Mouse (Mus musculus) kidney, adult 11 months (tissue): ENCODE data around the gene Gm44965.
"Not testable (repeated sequence)": the region's sequence is repeated elsewhere in the genome, so short reads cannot be mapped to it uniquely, and the experiment has no call there.

Experiments used
- DNase-seq: peaks from one replicate; pipeline ENCODE4 v3.0.0; 2022

The Gm44965 gene

DNA sequence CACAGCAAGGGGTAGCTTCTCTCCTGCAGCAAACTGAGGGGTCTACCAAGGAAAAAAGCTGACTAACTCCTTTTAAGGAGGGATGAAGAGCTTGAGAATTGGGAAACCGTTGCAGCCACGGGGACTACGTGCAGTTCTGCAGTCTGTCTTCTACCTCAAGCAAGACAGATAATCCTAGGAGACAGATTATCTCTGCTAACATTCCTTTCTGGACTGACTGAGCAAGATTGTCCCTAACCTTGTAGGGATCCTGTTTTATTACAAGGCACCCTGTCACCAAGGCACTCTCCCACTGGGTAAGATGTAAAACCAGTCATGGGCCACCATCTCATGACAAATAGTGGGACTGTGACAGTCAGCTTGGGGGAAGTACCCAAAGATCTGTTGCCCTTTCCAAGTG, 12.5 kb upstream of the Gm44965 start:
- DNase-seq: no peak

DNA sequence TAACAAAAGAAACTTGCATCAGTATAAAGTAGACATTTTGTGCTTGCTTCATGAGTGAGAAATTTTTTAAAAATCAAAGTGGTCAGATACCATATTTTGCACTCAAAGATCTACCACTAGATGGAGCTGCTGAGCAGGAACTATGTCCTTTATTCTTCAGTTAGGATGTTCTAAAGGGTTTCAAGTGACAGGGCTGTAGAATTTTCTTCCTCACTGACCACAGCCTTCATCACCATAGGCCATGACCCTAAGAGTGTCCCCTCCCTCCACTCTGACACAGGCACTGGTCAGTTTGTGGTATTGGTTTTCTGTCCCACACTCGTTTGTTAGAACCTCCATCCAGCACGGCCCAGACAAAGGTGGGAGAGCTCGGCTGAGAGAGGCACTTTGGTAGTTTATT, 11.7 kb upstream of the Gm44965 start:
- no peak for DNase-seq

DNA sequence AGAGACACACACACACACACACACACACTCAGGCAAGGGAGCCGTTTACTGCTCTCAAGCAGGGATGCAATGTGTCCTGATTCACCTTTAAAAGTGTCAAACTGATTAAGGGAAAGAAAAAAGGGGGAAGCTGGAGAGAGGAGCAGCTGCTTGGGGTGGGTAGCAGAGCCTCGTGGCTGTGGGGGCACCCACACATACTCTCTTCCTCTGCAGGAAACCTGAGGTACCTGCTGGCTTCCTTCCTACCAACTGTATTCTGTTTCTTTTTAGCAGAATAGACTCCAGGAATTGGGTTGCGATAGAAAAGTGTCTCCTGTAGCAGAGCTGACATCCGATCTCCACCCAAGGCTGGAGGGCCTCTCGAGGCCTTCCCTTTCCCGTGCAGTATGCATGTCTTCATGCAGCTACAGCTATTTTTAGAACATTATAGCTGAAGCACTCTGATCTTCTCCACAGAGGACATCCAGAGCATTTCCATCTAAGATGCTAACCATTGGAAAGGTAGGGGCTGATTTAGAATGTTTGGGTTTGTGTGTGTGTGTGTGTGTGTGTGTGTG, 4.5 kb upstream of the Gm44965 start, which contains the start of gene Gm45021:
TSS of gene Gm45021 (plus strand) at position 417 of the 557 bp plus-strand sequence.
- DNase-seq: no peak

DNA sequence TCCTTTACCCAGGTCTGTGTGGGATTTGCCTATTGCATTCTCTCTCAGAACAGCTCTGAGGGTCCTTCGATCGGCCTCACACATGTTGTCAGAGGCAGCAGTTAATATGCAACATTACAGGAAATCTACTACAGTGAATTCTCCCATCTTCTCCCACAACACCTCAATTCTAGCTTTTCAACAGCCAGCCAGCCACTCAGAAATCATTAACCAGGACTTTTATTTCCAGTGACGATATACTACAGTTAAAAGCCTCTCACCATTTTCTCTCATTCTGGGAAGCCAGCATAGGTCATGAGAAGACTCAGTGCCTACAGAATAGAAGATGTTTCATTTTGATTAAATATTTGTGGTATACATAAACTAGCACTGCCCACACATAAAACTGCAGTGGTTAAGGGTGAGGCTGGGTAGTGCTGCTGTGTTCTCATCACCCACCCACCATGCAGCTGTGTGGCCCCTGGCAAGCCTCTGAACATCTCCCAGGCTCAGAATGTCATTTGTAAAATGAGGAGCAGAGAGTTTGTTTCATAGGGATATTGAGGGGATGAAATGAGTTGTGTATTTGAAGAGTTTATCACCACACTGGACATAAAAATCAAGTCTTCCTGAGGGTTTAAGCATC, 2.4 kb upstream of the Gm44965 start:
- no peak for DNase-seq

DNA sequence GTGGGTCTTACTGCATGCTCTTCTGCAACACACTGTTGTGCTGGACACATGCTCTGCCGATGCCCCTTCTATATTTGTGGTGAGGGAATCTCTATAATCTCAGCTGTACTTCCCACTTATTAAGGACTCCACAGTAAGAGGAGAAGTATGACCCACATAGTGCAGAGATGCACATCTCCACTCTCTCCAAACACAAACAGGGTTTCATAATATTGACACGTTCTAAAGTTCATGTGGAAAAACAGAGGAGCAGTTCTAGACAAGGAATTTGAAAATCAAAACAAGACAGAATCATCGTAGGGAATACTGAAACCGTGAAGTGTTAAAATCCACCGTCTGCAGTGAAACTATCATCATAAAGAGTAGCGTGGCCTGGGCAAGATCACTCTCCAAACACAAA, 1.9 kb upstream of the Gm44965 start:
- no peak for DNase-seq

DNA sequence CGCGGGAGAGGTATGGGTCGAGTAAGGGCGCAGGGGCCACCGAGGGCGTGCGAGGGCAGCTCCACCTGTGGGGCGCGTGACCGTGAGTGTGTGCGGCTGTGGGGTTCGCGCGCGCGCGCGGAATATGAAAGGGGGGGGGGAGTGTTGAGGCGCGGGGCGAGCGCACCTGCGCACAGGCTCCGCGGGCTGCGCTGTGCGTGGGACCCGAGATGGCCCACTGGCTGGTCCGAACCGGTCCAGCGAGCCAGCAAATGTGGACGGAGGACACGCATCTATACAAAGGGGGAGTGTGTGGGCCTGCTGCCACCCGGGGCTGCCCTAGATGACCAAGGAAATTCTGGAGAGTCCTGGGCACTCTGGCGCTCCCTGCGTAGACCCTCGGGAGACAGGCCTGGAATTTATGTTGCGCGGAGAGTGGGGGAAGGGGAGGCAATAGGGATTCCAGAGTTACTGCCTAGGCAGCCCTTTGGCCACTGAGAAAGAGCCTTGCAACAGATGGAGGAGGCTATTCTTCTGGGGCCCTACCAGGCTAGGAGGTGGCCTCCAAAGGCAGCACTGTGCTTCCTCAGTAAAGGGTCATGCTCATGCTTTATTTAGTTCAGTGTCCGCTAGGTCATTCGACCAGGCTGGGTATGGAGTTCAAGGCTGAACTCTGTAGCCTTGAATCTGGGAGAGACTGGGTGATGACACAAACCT, 450 bp downstream of the Gm44965 start:
- peak; percentile 73 for DNase-seq

DNA sequence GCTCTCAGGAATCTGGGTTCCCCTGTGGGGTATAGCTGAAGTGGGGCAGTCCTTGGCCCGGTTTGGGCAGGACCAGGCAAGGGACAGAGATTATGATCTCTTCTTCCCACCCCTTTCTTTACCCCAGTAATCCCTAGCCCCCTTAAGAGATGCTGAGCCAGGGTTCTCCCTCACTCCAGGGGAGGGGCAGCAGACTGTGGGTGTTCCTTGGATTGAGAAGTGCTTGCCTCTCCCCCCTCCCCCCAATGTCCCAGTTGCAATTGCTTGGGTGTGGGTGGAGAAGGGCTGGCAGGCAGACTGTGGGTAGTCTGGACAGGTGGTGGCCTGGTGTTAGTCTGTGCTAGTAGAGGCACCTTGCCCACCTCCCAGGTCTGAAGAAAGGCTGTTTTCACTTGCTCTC, 1.5 kb downstream of the Gm44965 start:
- DNase-seq: peak; percentile 43

DNA sequence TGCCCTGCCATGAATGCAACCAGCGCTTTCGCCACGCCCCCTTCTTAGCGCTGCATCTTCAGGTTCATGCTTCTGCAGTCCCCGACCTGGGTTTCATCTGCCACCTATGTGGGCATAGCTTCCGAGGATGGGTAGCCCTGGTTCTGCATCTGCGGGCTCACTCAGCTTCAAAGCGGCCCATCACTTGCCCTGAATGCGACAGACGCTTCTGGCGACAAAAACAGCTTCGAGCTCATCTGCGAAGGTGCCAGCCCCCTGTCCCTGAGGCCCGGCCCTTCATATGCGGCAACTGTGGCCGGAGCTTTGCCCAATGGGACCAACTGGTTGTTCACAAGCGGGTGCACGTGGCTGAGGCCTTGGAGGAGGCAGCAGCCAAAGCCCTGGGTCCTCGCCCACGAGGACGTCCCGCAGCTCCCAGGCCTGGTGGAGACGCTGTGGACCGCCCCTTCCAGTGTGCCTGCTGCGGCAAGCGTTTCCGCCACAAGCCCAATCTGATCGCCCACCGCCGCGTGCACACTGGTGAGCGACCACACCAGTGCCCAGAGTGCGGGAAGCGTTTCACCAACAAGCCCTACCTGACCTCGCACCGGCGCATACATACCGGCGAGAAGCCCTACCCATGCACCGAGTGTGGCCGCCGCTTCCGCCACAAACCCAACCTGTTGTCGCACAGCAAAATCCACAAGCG, 2.9 kb downstream of the Gm44965 start:
- no peak for DNase-seq

DNA sequence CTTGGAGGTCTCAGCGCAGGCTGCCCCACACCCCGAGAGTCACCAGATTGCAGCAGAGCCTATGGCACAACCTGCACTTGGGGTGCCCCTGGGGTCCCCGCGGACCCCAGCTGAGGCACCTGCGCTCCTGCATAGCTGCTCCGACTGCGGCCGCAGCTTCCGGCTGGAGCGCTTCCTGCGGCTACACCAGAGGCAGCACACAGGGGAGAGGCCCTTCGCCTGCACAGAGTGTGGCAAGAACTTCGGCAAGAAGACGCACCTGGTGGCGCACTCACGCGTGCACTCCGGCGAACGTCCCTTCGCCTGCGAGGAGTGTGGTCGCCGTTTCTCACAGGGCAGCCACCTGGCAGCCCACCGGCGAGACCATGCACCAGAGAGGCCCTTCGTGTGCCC, 3.5 kb downstream of the Gm44965 start:
- no peak for DNase-seq

DNA sequence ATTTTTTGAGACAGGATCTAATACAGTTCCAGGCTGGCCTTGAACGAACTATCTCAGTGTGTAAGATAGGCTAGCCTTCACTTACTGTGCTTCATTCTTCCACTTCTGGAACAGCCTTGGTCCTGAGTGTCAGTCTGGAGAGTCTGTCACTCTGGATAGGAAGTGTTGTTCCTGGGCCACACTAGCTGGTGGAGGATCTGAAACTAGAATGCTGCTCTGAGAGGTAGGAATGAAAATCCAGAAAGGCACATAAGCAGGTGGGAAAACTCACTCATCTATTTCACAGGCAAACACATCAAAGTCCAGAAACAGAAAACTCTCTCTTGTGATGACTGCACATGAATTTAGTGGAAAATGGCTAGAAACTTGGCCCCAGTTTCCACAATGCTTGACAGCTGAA, 6.9 kb downstream of the Gm44965 start:
- DNase-seq: no peak

DNA sequence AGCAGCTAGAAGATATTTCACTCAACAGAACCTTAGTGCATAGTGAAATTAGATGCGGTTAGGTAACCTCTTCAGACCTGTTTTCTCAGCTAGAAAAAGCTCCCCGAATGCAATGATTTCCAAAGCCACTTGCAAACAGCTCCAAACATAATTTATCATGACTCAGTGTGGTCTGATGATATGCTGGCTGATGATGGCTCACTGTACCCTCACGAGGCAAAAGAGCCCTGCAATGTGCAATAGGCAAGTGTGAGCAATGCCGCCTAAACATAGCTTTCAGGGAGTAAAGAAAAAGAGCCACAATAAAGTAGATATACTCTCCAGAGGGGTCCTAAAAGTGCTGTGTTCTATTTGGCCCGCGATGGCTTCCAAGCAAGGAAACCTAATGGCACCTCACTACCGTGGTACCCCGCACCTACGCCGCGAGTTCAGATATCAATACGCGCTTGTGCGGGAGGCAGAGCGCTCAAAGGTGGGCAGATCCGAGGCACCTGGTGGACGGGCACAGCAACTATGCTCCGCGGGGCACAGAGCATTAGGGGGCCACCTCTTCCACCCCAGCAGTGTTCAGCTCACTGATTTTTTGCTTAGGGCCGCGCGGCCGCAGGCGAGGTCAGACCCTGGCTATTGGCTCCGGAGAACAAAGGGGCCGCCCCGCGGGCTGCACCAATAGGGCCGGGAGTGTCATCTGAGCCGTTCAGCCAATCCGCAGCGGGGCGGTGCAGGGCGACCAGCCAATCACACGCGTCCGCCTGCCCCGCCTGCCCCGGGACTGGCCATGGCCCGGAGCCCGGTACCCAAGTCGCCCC, 7.7 kb downstream of the Gm44965 start, which contains the start of gene Zfp775:
TSS of gene Zfp775 (plus strand) at position 793 of the 809 bp plus-strand sequence.
- DNase-seq: peak; percentile 99

DNA sequence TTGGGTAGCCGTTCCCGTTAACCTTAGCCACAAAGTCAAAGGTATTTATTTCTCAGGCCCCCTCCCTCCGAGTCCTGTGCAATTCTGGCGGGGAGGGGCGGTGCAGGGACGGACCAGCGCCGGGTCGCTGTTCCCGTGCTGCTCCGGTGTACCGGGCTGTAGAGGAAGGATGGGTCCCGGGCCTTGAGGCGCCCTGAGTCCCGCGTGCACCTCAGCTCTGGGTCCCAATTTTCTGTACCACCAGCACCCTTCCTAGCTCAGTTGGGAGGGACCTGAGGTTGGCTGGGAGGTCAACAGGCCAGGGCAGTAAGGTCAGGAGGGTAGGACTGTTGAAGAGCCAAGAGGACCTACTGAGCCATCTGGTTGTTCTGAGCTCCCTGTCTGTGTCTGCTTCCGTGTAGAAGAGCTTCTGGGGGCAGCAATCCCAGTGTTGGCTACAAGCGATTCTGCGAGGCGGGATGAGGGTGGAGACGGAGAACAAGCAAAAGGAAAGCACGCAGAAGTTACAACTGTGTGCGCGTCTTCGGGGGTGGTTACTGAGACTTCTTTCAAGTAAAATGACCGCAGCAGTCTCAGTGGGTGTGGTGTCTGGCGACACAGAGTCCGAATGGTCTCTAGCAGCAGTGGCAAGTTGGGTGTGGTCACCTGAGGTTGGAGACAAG, 8.5 kb downstream of the Gm44965 start:
- peak; percentile 60 for DNase-seq

DNA sequence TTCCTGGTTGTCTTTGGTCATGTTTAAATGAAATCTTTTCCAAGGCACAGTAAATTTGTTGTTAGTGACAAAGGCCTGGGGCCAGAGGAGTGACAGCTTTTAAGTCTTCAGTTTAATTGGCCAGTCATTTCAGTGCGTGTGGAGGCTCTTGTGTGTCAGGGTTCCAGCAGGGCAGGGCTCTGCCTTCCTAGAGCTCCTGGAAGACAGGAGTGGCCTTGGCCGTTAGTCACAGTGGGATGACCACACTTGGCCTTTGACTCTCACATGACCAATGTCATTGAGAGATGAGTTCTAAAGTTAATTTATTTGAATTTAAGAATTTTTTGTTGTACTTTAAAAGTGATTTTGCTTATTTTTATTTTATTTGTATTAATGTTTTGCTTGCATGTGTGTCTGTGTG, 14.4 kb downstream of the Gm44965 start:
- no peak for DNase-seq

DNA sequence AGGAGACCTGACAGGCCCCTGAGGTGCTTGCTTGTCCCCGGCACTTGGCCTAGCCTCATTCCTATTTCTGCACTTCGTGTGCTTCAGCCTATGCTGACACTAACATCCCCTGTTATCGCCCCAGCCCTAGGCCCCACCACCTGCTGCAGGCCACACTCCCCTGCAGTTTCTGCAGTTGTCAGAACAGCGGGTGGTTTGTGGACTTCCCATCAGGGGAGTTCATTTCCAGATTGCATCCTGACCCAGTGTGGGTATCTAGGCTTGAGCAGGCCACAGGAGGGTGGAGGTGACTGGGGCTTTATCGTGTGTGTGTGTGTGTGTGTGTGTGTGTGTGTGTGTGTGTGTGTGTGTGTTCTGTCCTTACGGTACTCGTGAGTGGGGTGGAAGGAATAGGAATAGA, 15.8 kb downstream of the Gm44965 start:
- DNase-seq: no peak

DNA sequence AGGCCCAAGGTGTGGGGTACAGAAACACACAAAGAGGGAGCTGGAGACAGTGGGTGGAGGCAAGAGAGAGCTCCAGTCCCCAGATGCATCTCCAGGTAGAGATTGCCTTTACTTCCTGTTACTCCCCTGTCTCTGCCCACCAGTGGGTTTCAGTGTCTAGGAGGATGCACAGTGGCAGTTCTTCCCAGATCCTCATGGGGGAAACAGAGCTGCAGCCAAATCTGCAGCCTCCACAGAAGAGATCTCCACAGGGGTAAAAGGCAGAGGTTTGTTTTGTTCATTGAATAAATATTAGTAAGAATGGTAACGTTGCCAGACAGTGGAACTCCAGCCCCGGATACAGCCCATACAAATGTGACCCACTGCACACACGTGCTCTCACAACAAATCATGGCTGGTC, 16.9 kb downstream of the Gm44965 start:
- no peak for DNase-seq

DNA sequence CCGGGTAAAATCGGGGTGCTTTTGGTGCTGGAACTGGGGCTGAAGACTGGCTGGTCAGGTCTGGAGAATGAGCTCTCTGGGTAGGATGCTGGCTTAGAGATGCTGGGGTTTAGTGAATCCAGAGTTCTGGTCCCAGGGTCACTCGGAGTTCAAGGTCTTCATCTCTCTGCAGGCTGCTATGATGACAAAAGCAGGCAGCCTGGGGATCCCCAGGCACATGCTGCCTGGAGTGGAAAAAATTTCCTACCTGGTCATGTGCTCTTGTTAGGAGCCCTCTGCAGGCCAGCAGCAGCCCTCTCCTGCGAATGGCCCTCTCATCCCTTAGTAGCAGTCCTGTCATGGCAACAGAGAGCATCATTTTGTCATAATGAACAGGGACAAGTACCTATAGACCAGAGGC, 19.7 kb downstream of the Gm44965 start:
- no peak for DNase-seq

DNA sequence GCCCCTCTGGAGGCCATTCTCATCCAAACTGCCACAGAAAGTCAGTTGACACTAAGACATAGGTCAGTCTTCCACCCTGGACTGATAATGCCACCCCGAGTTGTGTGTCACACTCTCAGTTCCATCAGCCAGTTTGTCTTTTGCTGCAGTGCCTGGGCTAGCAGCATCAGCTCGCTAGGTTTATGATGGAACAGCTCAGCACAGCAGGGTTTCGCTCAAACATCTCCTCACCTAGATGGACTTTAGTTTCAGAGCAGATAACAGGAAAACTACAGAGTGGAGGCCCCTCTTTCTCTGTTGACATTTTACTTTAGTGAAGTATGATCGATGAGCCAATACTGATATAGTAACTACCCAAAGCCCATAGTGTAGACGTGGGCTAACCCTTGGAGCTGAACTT, 21.0 kb downstream of the Gm44965 start:
- DNase-seq: no peak

DNA sequence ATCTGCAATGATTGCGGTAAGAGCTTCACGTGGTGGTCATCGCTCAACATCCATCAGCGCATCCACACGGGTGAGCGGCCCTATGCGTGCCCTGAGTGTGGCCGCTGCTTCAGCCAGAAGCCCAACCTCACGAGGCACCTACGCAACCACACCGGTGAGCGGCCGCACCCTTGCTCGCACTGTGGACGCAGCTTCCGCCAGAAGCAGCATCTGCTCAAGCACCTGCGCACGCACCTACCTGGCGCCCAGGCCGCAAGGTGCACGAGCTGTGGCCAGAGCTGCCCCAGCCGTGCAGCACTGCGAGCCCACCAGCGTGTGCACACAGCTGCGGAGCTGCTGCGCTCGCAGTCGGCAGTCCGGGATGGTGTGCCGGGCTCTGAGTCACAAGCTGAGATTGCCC, 26.3 kb downstream of the Gm44965 start:
- DNase-seq: no peak

DNA sequence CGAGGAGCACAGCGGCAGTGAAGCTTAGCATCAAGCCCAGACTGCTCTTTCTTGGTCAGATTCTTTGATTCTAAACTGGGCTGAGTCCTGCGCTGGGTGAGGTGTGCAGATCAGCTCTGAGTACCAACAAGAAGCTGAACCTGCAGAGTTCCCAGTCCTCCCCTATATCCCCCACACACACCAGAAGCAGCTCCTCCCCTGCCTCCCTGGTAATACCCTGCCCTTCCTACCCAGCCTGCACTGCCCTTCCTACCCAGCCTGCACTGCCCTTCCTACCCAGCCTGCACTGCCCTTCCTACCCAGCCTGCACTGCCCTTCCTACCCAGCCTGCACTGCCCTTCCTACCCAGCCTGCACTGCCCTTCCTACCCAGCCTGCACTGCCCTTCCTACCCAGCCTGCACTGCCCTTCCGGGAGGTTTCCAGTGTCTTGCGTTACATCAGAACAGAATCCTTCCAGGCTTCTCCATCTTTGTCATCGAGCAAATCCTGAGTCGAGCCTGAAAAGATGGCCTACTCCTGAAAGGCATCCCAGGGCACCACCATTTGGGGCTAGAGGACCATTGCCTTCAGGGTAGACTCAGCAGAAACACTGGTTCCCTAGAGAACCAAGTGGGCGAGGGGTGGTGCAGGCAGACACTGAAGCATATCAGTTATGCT, 28.6 kb downstream of the Gm44965 start:
- not testable (repeated sequence) for DNase-seq

DNA sequence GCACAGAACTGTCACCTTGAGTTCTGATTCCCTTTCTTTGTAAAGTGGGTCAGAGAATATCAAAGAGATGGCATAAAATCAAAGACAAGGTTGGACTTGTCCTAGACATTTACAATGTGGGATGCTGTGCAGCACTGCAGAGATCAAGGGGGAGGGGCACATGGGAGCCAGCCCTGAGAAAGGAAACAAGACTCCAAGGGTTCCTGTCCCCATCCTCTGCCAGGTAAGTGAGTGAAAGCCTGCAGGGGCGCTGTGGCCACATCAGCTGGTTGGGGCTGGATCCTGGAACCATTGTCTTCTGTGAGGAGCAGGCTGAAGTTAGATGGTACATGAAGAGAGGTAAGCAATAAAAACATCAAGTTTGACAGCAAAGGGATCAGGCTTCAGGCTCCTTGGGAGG, 29.7 kb downstream of the Gm44965 start:
- no peak for DNase-seq

DNA sequence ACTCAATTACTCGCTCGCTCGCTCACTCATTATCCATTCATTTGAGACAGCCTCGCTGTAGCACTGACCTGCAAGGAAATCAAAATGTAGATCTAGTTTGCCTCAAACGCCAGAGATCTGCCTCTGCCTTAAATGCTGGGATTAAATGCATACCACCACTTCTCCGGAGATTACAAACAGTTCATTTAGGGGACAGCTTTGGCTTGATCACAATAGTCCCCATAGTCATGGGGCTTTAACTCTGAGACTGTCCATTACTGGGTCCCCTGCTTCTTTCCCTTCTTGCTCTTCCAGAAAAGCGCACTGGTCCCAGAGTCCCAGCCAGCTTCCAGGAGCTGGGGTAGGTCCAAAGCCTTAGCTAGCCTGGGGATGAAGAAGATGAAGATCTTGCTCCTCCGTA, 32.7 kb downstream of the Gm44965 start, which contains the start of gene AI854703:
TSS of gene AI854703 (plus strand) at position 301 of the 400 bp plus-strand sequence.
- DNase-seq: no peak

DNA sequence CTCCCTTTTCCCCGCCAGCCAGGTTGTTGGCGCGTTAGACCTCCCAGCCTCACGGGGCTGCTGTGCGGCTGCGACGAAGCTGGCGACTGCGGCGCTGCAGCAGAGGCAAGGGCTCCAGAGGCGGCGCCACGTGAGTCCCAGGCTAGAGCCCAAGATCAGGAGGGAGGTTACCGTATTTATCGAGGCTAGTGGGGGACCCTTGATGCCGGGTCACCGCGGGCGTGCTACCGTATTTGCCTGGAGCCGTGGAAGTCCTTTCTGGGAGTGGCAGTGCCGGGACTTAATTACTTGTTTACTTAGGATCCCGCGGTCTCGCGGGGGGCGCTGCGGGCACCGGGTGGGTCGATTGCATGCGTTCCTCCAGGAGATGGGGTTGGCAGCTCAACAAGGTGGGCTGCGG, 33.2 kb downstream of the Gm44965 start:
- peak; percentile 89 for DNase-seq
